Mouse (Mus musculus) ES-Bruce4 (cell line): ENCODE results near the gene Rftn2.

Source experiments
- CTCF ChIP-seq: IDR thresholded peaks from one replicate; pipeline ENCODE4 v1.8.1; 2011; ENCODE audit warnings: low read depth, low read length
- EP300 ChIP-seq: IDR thresholded peaks from 2 replicates; pipeline ENCODE4 v1.6.1; 2011; ENCODE audit warnings: low read depth, low read length; ENCODE audit not compliant: insufficient read depth
- POLR2A ChIP-seq: IDR thresholded peaks from one replicate; pipeline ENCODE4 v1.8.1; 2011; ENCODE audit warnings: low read length; ENCODE audit not compliant: insufficient read depth

- peak; percentile 53; the same call in 1 of the 2 replicates for TF ChIP-seq EP300
- TF ChIP-seq POLR2A = no peak
- TF ChIP-seq CTCF = no peak
Measured at GRCm38 (mm10) chr1:55131424-55132014, 95.1 kb downstream of the Rftn2 start.
